In the genomic region with DNA sequence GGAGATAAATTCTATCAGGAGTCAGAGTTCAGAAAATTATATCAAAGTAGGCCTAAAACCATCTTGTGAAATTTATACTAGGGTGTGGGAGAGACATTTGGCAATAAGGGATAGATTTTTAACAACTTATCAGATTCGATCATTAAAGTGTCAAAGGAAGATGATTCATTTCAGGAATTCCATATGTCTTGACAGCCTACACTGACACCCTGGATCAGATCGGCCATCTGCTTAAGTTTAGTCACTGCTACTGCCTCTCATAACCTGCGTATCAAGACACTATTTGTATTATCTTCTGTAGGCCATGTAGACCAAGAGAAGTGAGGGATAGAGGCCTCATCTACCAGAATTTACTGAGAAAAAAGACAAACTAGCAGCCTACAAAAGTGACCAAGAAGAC, we compare ENCODE assay signal across 12 mouse cellular contexts.
"Had no signal": no experiment of that assay in that cellular context is flagged by ENCODE, and none has a peak within 500 bp of the region (broad histone marks: within the 10 kb centered on the region; RNA-seq: fewer than 3 reads in every experiment).

No protein-coding gene starts in this region.

- DNase-seq: liver, postnatal 0 days; lung, adult 2 months; lung, postnatal 10 days; lung, postnatal 4 days; midbrain, embryonic 14.5 days; retina, postnatal 1 day; right cerebral cortex, postnatal 14 days; right cerebral cortex, postnatal 4 days; spleen, adult 18-20 months; thymus, adult 2 months; thymus, postnatal 25 days; thymus, postnatal 4 days had no signal
